Mouse (Mus musculus) large intestine, adult 2 months (tissue): ENCODE data around the gene Rpl19. TPM values are rescaled to one million over a fixed set of nuclear protein-coding genes. Genes with fewer than 3 reads are reported as not detected.

Experiments
- DNase-seq: peaks from one replicate; pipeline ENCODE4 v3.0.0-alpha.2; 2012; ENCODE audit warnings: low read depth, low spot score
- WGBS: fragments of 180-500 bp; shearing (Covaris S2); methylation state at CpG from one replicate; pipeline ENCODE4 v1.1.7; 2018; 5-methylcytosine and 5-hydroxymethylcytosine counted together
- polyA plus RNA-seq: library from polyadenylated mRNA; depleted of rRNA; stranded (reverse); fragments of >200 nt; gene quantifications from 2 replicates; pipeline ENCODE4 v1.2.3, GENCODE M21; 2012

Gene Rpl19
- polyA plus RNA-seq, 1 experiment, result 883 TPM

GRCm38 (mm10) chr11:98020710-98021109 lies 5.8 kb upstream of the Rpl19 start:
- DNase-seq, result no peak
- WGBS, result 46% methylated on average over 1 of the region's 1 CpGs

GRCm38 (mm10) chr11:98021118-98021517 lies 5.4 kb upstream of the Rpl19 start:
- 49% methylated on average over 2 of the region's 2 CpGs for WGBS
- no peak for DNase-seq

- 8% methylated on average over 34 of the region's 34 CpGs for WGBS
Measured at GRCm38 (mm10) chr11:98021565-98022252, 4.8 kb upstream of the Rpl19 start.

GRCm38 (mm10) chr11:98022253-98022554 lies 4.3 kb upstream of the Rpl19 start:
- no peak for DNase-seq
- WGBS, result 1% methylated on average over 23 of the region's 23 CpGs

More at GRCm38 (mm10) chr11:98021565-98022252, 4.8 kb upstream of the Rpl19 start:
- no peak for DNase-seq

- DNase-seq, result no peak
- 3% methylated on average over 52 of the region's 52 CpGs for WGBS
Measured at GRCm38 (mm10) chr11:98022555-98023371, 3.7 kb upstream of the Rpl19 start, which contains the start of gene Cacnb1. TSS of gene Cacnb1 (minus strand) at chr11:98023034.

- 77% methylated on average over 3 of the region's 3 CpGs for WGBS
Measured at GRCm38 (mm10) chr11:98024516-98024915, 2.0 kb upstream of the Rpl19 start.

GRCm38 (mm10) chr11:98026248-98026569 lies 301 bp upstream of the Rpl19 start:
- 6% methylated on average over 15 of the region's 15 CpGs for WGBS
- no peak for DNase-seq

More at GRCm38 (mm10) chr11:98024516-98024915, 2.0 kb upstream of the Rpl19 start:
- DNase-seq, result no peak

GRCm38 (mm10) chr11:98027297-98027688 lies 783 bp downstream of the Rpl19 start:
- DNase-seq, result no peak
- 0% methylated on average over 18 of the region's 18 CpGs for WGBS

- DNase-seq, result no peak
- WGBS, result 10% methylated on average over 7 of the region's 7 CpGs
Measured at GRCm38 (mm10) chr11:98027785-98028184, 1.3 kb downstream of the Rpl19 start.

GRCm38 (mm10) chr11:98030701-98031442 lies 4.4 kb downstream of the Rpl19 start:
- no peak for DNase-seq
- 64% methylated on average over 5 of the region's 5 CpGs for WGBS

- no peak for DNase-seq
- WGBS, result 8% methylated on average over 5 of the region's 5 CpGs
Measured at GRCm38 (mm10) chr11:98031443-98031770, 4.9 kb downstream of the Rpl19 start.

GRCm38 (mm10) chr11:98034061-98034460 lies 7.6 kb downstream of the Rpl19 start:
- no peak for DNase-seq
- 71% methylated on average over 5 of the region's 5 CpGs for WGBS

- 64% methylated on average over 4 of the region's 4 CpGs for WGBS
- DNase-seq, result no peak
Measured at GRCm38 (mm10) chr11:98034840-98035239, 8.3 kb downstream of the Rpl19 start.

- WGBS, result 2% methylated on average over 25 of the region's 27 CpGs
- DNase-seq, result no peak
Measured at GRCm38 (mm10) chr11:98035977-98036377, 9.5 kb downstream of the Rpl19 start.

GRCm38 (mm10) chr11:98037871-98038270 lies 11.4 kb downstream of the Rpl19 start:
- DNase-seq, result no peak
- 60% methylated on average over 14 of the region's 14 CpGs for WGBS

- WGBS, result 90% methylated on average over 8 of the region's 8 CpGs
Measured at GRCm38 (mm10) chr11:98040975-98041374, 14.5 kb downstream of the Rpl19 start.

GRCm38 (mm10) chr11:98042741-98043140 lies 16.2 kb downstream of the Rpl19 start:
- DNase-seq, result no peak
- WGBS, result 63% methylated on average over 6 of the region's 6 CpGs

More at GRCm38 (mm10) chr11:98040975-98041374, 14.5 kb downstream of the Rpl19 start:
- DNase-seq, result no peak

- DNase-seq, result no peak
- WGBS, result 40% methylated on average over 5 of the region's 5 CpGs
Measured at GRCm38 (mm10) chr11:98044074-98044473, 17.6 kb downstream of the Rpl19 start.

GRCm38 (mm10) chr11:98045596-98045995 lies 19.1 kb downstream of the Rpl19 start:
- WGBS, result 65% methylated on average over 4 of the region's 4 CpGs
- DNase-seq, result no peak

GRCm38 (mm10) chr11:98046466-98046865 lies 20.0 kb downstream of the Rpl19 start:
- WGBS, result 64% methylated on average over 1 of the region's 1 CpGs
- DNase-seq, result no peak

- whole genome bisulfite sequencing, result 71% methylated on average over 4 of the region's 4 CpGs
- DNase-seq, result no peak
Measured at GRCm38 (mm10) chr11:98047745-98048144, 21.2 kb downstream of the Rpl19 start.
